Mouse (Mus musculus) liver, embryonic 15.5 days (tissue): ENCODE measurements at regions not wholly inside any gene's neighbourhood (a gene's known extent, or its start where the extent isn't known, plus 50 kb on each side); places are given as distances from the start of the nearest gene placed in this dataset.

Source experiments
- ATAC-seq: fragments of 200-750 bp; cut with Nextera tagmentation; 2 replicates; pipeline ENCODE4 v1.8.0; 2017; ENCODE audit warnings: moderate number of reproducible peaks, mild to moderate bottlenecking, moderate library complexity; ENCODE audit not compliant: insufficient read depth
- H3K27ac ChIP-seq: fragments of 300-500 bp; sonication (generic); replicated peaks from 2 replicates; pipeline ENCODE4 v1.5.1; 2015; ENCODE audit warnings: mild to moderate bottlenecking, inconsistent platforms
- H3K27me3 ChIP-seq: fragments of 300-500 bp; sonication (generic); 2 replicates; pipeline ENCODE4 v1.6.1; 2015; ENCODE audit warnings: mild to moderate bottlenecking, inconsistent platforms
- H3K36me3 ChIP-seq: fragments of 300-500 bp; sonication (generic); replicated peaks from 2 replicates; pipeline ENCODE4 v1.6.1; 2015; ENCODE audit warnings: moderate library complexity, mild to moderate bottlenecking, inconsistent platforms
- H3K4me1 ChIP-seq: fragments of 300-500 bp; sonication (generic); replicated peaks from 2 replicates; pipeline ENCODE4 v1.6.1; 2015; ENCODE audit warnings: inconsistent platforms
- H3K4me2 ChIP-seq: fragments of 300-500 bp; sonication (generic); 2 replicates; pipeline ENCODE4 v1.6.1; 2015; ENCODE audit warnings: moderate library complexity, mild to moderate bottlenecking, inconsistent platforms
- H3K4me3 ChIP-seq: fragments of 300-500 bp; sonication (generic); replicated peaks from 2 replicates; pipeline ENCODE4 v1.5.1; 2015; ENCODE audit warnings: mild to moderate bottlenecking, inconsistent platforms
- H3K9ac ChIP-seq: fragments of 300-500 bp; sonication (generic); 2 replicates; pipeline ENCODE4 v1.6.1; 2015; ENCODE audit warnings: moderate library complexity, mild to moderate bottlenecking, inconsistent platforms
- H3K9me3 ChIP-seq: fragments of 300-500 bp; sonication (generic); replicated peaks from 2 replicates; pipeline ENCODE4 v1.6.1; 2016; ENCODE audit warnings: inconsistent platforms
- WGBS: fragments of 180-500 bp; shearing (Covaris S2); methylation state at CpG from one replicate; pipeline ENCODE4 v1.1.7; 2015; ENCODE audit warnings: mixed read lengths; ENCODE audit not compliant: insufficient replicate concordance; 5-methylcytosine and 5-hydroxymethylcytosine counted together

- no peaks in the 10 kb centered on the region for H3K36me3 ChIP-seq
- H3K9ac ChIP-seq: no peak overlapping the region
- H3K4me1 ChIP-seq: no peaks in the 10 kb centered on the region
- no peak for ATAC-seq
- 69% methylated on average over 2 of the region's 2 CpGs for WGBS
- H3K27me3 ChIP-seq: no peaks in the 10 kb centered on the region
- no peak overlapping the region for H3K27ac ChIP-seq
- no peak overlapping the region for H3K4me2 ChIP-seq
- H3K9me3 ChIP-seq: no peaks in the 10 kb centered on the region
- H3K4me3 ChIP-seq: no peak overlapping the region
Measured at GRCm38 (mm10) chr13:31171751-31172150, 197.7 kb downstream of the Gm5447 start.

GRCm38 (mm10) chr13:31172580-31172979 is 198.6 kb downstream of the Gm5447 start:
- Histone ChIP-seq H3K4me1 (no peaks in the 10 kb centered on the region), H3K4me3 (no peak overlapping the region), H3K27me3 (no peaks in the 10 kb centered on the region), H3K9me3 (no peaks in the 10 kb centered on the region), H3K27ac (no peak overlapping the region), H3K4me2 (no peak overlapping the region), H3K36me3 (no peaks in the 10 kb centered on the region), H3K9ac (no peak overlapping the region)
- 73% methylated on average over 5 of the region's 5 CpGs for WGBS
- no peak for ATAC-seq

GRCm38 (mm10) chr13:31177999-31178783 is 204.2 kb downstream of the Gm5447 start:
- no peak for ATAC-seq
- no peak overlapping the region for H3K4me3 ChIP-seq
- no peaks in the 10 kb centered on the region for H3K27me3 ChIP-seq
- no peaks in the 10 kb centered on the region for H3K9me3 ChIP-seq
- 59% methylated on average over 5 of the region's 5 CpGs for whole genome bisulfite sequencing
- no peak overlapping the region for H3K4me2 ChIP-seq
- 0 out of 2 replicates have a peak, but pooled peaks cover 4% of the 10 kb centered on the region for H3K4me1 ChIP-seq
- no peak overlapping the region for H3K9ac ChIP-seq
- no peaks in the 10 kb centered on the region for H3K36me3 ChIP-seq
- H3K27ac ChIP-seq: no peak overlapping the region

- 59% methylated on average over 3 of the region's 3 CpGs for WGBS
- H3K4me2 ChIP-seq: no peak overlapping the region
- H3K27me3 ChIP-seq: no peaks in the 10 kb centered on the region
- ATAC-seq: peak; percentile 38
- peak overlapping the region; percentile 64 for H3K27ac ChIP-seq
- H3K9ac ChIP-seq: no peak overlapping the region
- no peak overlapping the region for H3K4me3 ChIP-seq
- no peaks in the 10 kb centered on the region for H3K36me3 ChIP-seq
- 0 out of 2 replicates have a peak, but pooled peaks cover 4% of the 10 kb centered on the region for H3K4me1 ChIP-seq
- H3K9me3 ChIP-seq: no peaks in the 10 kb centered on the region
Measured at GRCm38 (mm10) chr13:31178964-31179363, 205.0 kb downstream of the Gm5447 start.

- WGBS: 9% methylated on average over 12 of the region's 12 CpGs
- H3K4me3 ChIP-seq: no peak overlapping the region
- no peaks in the 10 kb centered on the region for H3K36me3 ChIP-seq
- ATAC-seq: peak; percentile 89
- H3K9me3 ChIP-seq: no peaks in the 10 kb centered on the region
- peak overlapping the region; percentile 61; the same call in 1 of the 2 replicates for H3K27ac ChIP-seq
- peak overlapping the region; percentile 4; the same call in 1 of the 2 replicates for H3K4me2 ChIP-seq
- H3K9ac ChIP-seq: no peak overlapping the region
- H3K4me1 ChIP-seq: 0 out of 2 replicates have a peak, but pooled peaks cover 4% of the 10 kb centered on the region
- H3K27me3 ChIP-seq: no peaks in the 10 kb centered on the region
Measured at GRCm38 (mm10) chr13:31179407-31180001, 205.5 kb downstream of the Gm5447 start.

GRCm38 (mm10) chr13:31181530-31181929 is 207.5 kb downstream of the Gm5447 start:
- Histone ChIP-seq H3K27me3 (no peaks in the 10 kb centered on the region), H3K9me3 (no peaks in the 10 kb centered on the region), H3K4me1 (0 out of 2 replicates have a peak, but pooled peaks cover 4% of the 10 kb centered on the region), H3K4me3 (no peak overlapping the region), H3K9ac (no peak overlapping the region), H3K36me3 (no peaks in the 10 kb centered on the region), H3K4me2 (no peak overlapping the region), H3K27ac (no peak overlapping the region)
- WGBS: 50% methylated on average over 5 of the region's 5 CpGs
- no peak for ATAC-seq

- Histone ChIP-seq H3K9ac (no peak overlapping the region), H3K4me1 (0 out of 2 replicates have a peak, but pooled peaks cover 4% of the 10 kb centered on the region), H3K36me3 (no peaks in the 10 kb centered on the region), H3K9me3 (no peaks in the 10 kb centered on the region), H3K4me3 (no peak overlapping the region), H3K27me3 (no peaks in the 10 kb centered on the region), H3K4me2 (no peak overlapping the region), H3K27ac (no peak overlapping the region)
- ATAC-seq: no peak
- WGBS: 62% methylated on average over 14 of the region's 14 CpGs
Measured at GRCm38 (mm10) chr13:31184845-31185834, 211.1 kb downstream of the Gm5447 start.

GRCm38 (mm10) chr13:31186805-31187589 is 213.0 kb downstream of the Gm5447 start:
- H3K27ac ChIP-seq: no peak overlapping the region
- H3K27me3 ChIP-seq: no peaks in the 10 kb centered on the region
- H3K4me1 ChIP-seq: no peaks in the 10 kb centered on the region
- H3K36me3 ChIP-seq: no peaks in the 10 kb centered on the region
- WGBS: 31% methylated on average over 5 of the region's 5 CpGs
- no peak overlapping the region for H3K4me2 ChIP-seq
- no peaks in the 10 kb centered on the region for H3K9me3 ChIP-seq
- no peak for ATAC-seq
- no peak overlapping the region for H3K9ac ChIP-seq
- no peak overlapping the region for H3K4me3 ChIP-seq

- Histone ChIP-seq H3K4me2 (no peak overlapping the region), H3K27me3 (no peaks in the 10 kb centered on the region), H3K4me1 (no peaks in the 10 kb centered on the region), H3K36me3 (no peaks in the 10 kb centered on the region), H3K9ac (no peak overlapping the region), H3K27ac (no peak overlapping the region), H3K9me3 (no peaks in the 10 kb centered on the region), H3K4me3 (no peak overlapping the region)
- WGBS: 33% methylated on average over 1 of the region's 1 CpGs
- no peak for ATAC-seq
Measured at GRCm38 (mm10) chr13:31189116-31189515, 215.1 kb downstream of the Gm5447 start.

- H3K4me3 ChIP-seq: no peak overlapping the region
- H3K9me3 ChIP-seq: no peaks in the 10 kb centered on the region
- no peak overlapping the region for H3K27ac ChIP-seq
- no peaks in the 10 kb centered on the region for H3K36me3 ChIP-seq
- no peak overlapping the region for H3K9ac ChIP-seq
- H3K4me1 ChIP-seq: no peaks in the 10 kb centered on the region
- WGBS: 41% methylated on average over 4 of the region's 4 CpGs
- no peak for ATAC-seq
- H3K27me3 ChIP-seq: no peaks in the 10 kb centered on the region
- no peak overlapping the region for H3K4me2 ChIP-seq
Measured at GRCm38 (mm10) chr13:31190036-31190435, 216.0 kb downstream of the Gm5447 start.
